Mouse (Mus musculus) forebrain, postnatal 0 days (tissue): ENCODE results near the gene Dtl. TPM values are rescaled to one million over a fixed set of nuclear protein-coding genes. Genes with fewer than 3 reads are reported as not detected.

Source experiments
- ATAC-seq: fragments of 200-750 bp; cut with Nextera tagmentation; 2 replicates; pipeline ENCODE4 v1.8.0; 2017; ENCODE audit warnings: mild to moderate bottlenecking, moderate library complexity
- DNase-seq: peaks from one replicate; pipeline ENCODE4 v3.0.0-alpha.2; 2015
- H3K27ac ChIP-seq: fragments of 300-500 bp; sonication (generic); 2 replicates; pipeline ENCODE4 v1.5.1; 2014; ENCODE audit warnings: low read depth, mild to moderate bottlenecking, antibody characterized with exemption, low read length, moderate library complexity, mixed read lengths
- H3K27me3 ChIP-seq: fragments of 300-500 bp; sonication (generic); 2 replicates; pipeline ENCODE4 v1.6.1; 2014; ENCODE audit warnings: mild to moderate bottlenecking, low read length, mixed read lengths; ENCODE audit not compliant: insufficient read depth
- H3K36me3 ChIP-seq: fragments of 300-500 bp; sonication (generic); 2 replicates; pipeline ENCODE4 v1.6.1; 2014; ENCODE audit warnings: mild to moderate bottlenecking, moderate library complexity; ENCODE audit not compliant: insufficient read depth
- H3K4me1 ChIP-seq: fragments of 300-500 bp; sonication (generic); 2 replicates; pipeline ENCODE4 v1.6.1; 2014; ENCODE audit warnings: antibody characterized with exemption; ENCODE audit not compliant: insufficient read depth
- H3K4me2 ChIP-seq: fragments of 300-500 bp; sonication (generic); 2 replicates; pipeline ENCODE4 v1.6.1; 2014; ENCODE audit warnings: low read depth, mild to moderate bottlenecking, moderate library complexity
- H3K4me3 ChIP-seq: fragments of 300-500 bp; sonication (generic); 2 replicates; pipeline ENCODE4 v1.5.1; 2014; ENCODE audit warnings: low read depth, low read length, mixed read lengths
- H3K9ac ChIP-seq: fragments of 300-500 bp; sonication (generic); 2 replicates; pipeline ENCODE4 v1.6.1; 2014; ENCODE audit warnings: mild to moderate bottlenecking
- H3K9me3 ChIP-seq: fragments of 300-500 bp; sonication (generic); 2 replicates; pipeline ENCODE4 v1.6.1; 2016; ENCODE audit warnings: low read length
- CTCF ChIP-seq: sonication (generic); IDR thresholded peaks from 2 replicates; pipeline ENCODE4 v1.5.1; 2016; ENCODE audit warnings: antibody characterized with exemption, control low read depth, low read depth
- WGBS: fragments of 180-500 bp; shearing (Covaris S2); extraction: QIAGEN DNeasy Blood & Tissue Kit; methylation state at CpG from one replicate; pipeline ENCODE4 v1.1.7; 2014; 5-methylcytosine and 5-hydroxymethylcytosine counted together
- polyA plus RNA-seq: library from polyadenylated mRNA; unstranded; fragments of >200 nt; fragmentation: Nextera tagmentation; extraction: Ambion mirVana; gene quantifications from 2 replicates; pipeline ENCODE4 v1.2.1, GENCODE M21; 2015
- total RNA-seq: library from RNA; depleted of rRNA; stranded (reverse); fragments of >200 nt; gene quantifications from 2 replicates; pipeline ENCODE4 v1.2.3, GENCODE M21; 2014; rRNA removed

Dtl gene
- total and polyA plus RNA-seq, 2 experiments from 2014 or later = 4.5 to 5.8 TPM

DNA sequence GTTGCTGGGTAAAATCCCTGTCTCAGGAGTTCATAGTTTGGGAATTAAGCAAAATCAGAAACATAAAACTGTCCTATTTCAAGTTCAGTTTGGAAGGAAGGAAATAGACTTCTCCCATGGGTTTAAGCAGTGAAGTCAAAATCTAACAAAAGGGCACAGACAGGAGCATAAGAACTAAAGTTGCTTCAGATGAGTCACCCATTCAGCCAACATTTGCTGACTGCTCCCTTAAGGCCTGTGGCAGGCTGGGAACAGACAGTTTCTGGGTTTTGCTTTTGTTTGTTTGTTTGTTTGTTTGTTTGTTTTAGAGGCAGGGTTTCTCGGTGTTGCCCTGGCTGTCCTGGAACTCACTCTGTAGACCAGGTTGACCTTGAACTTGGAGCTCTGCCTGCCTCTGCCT is 78.7 kb downstream of the Dtl start:
- no peaks in the 10 kb centered on the region for H3K9me3 ChIP-seq
- no peaks in the 10 kb centered on the region for H3K4me1 ChIP-seq
- H3K36me3 ChIP-seq = no peaks in the 10 kb centered on the region
- no peak overlapping the region for H3K27ac ChIP-seq
- H3K4me3 ChIP-seq = no peak overlapping the region
- no peaks in the 10 kb centered on the region for H3K27me3 ChIP-seq
- DNase-seq (no peak), ATAC-seq (no peak)
- H3K4me2 ChIP-seq = no peak overlapping the region
- no peak for TF ChIP-seq CTCF
- H3K9ac ChIP-seq = no peak overlapping the region
- 88% methylated on average over 1 of the region's 1 CpGs for WGBS

- Histone ChIP-seq H3K9ac (no peak overlapping the region), H3K4me2 (no peak overlapping the region), H3K27me3 (no peaks in the 10 kb centered on the region), H3K4me1 (no peaks in the 10 kb centered on the region), H3K27ac (no peak overlapping the region), H3K9me3 (no peaks in the 10 kb centered on the region), H3K36me3 (no peaks in the 10 kb centered on the region), H3K4me3 (no peak overlapping the region)
- no peak for ATAC-seq
- no peak for TF ChIP-seq CTCF
- 41% methylated on average over 10 of the region's 10 CpGs for WGBS
- no peak for DNase-seq
Measured at GRCm38 (mm10) chr1:191495051-191495467, 80.3 kb downstream of the Dtl start.

- H3K27ac ChIP-seq = no peak overlapping the region
- H3K27me3 ChIP-seq = no peaks in the 10 kb centered on the region
- no peak overlapping the region for H3K4me2 ChIP-seq
- no peak for DNase-seq
- no peak for TF ChIP-seq CTCF
- WGBS = 49% methylated on average over 2 of the region's 2 CpGs
- no peaks in the 10 kb centered on the region for H3K36me3 ChIP-seq
- H3K9ac ChIP-seq = no peak overlapping the region
- H3K4me1 ChIP-seq = no peaks in the 10 kb centered on the region
- no peak for ATAC-seq
- H3K4me3 ChIP-seq = no peak overlapping the region
- no peaks in the 10 kb centered on the region for H3K9me3 ChIP-seq
Measured at GRCm38 (mm10) chr1:191494303-191494655, 81.1 kb downstream of the Dtl start.

DNA sequence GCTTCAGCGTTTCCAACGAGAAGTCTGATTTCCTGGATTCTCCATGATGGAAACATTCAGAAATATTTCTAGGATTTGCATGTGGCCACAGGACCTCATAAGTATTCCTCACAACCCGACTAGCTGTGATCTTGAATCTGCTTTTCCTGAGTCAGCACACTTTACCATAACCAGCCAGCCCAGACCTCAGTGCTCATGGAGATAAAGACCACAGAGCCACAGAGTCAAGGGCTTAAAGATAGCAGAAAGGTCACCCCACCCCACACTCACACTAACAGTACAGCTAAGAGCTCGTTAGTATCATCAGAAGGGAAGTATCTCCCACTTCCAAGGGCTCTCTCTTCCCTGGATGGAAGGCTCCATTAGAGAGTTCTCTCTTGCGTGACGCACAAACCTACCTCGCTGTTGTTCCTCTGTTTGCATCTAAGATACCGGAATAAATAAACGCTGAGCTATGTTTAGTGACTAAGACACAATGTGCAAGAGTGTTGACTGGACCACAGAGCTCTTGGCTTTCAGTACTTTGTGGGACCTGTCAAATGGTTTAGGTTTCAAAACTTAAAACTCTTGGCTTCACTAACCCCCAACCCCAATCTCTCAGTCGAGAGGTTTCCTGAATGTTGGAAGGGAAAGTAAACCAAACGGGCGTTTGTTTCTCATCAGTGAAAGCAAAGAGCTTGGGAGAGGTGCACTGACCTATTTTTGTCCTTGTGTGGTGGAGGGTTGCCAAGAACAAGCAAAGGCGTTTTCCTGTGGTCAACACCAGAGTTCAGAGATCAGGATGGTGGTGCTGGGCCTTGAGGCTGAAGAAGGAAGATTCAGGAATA is 81.7 kb downstream of the Dtl start:
- WGBS = 73% methylated on average over 13 of the region's 13 CpGs
- Histone ChIP-seq H3K4me3 (no peak overlapping the region), H3K9ac (no peak overlapping the region), H3K4me2 (no peak overlapping the region), H3K27me3 (no peaks in the 10 kb centered on the region), H3K27ac (no peak overlapping the region), H3K36me3 (no peaks in the 10 kb centered on the region), H3K9me3 (no peaks in the 10 kb centered on the region), H3K4me1 (no peaks in the 10 kb centered on the region)
- ATAC-seq (no peak), DNase-seq (no peak)
- no peak for TF ChIP-seq CTCF

GRCm38 (mm10) chr1:191490446-191490845 is 84.9 kb downstream of the Dtl start:
- WGBS = 65% methylated on average over 7 of the region's 7 CpGs
- ATAC-seq (no peak), DNase-seq (no peak)
- H3K4me1 ChIP-seq = no peaks in the 10 kb centered on the region
- no peaks in the 10 kb centered on the region for H3K27me3 ChIP-seq
- H3K4me2 ChIP-seq = no peak overlapping the region
- no peak overlapping the region for H3K27ac ChIP-seq
- no peak overlapping the region for H3K9ac ChIP-seq
- no peaks in the 10 kb centered on the region for H3K9me3 ChIP-seq
- no peak overlapping the region for H3K4me3 ChIP-seq
- TF ChIP-seq CTCF = no peak
- no peaks in the 10 kb centered on the region for H3K36me3 ChIP-seq

Other genes with a start within 250 kb of the Dtl start
- 20.2 and 28.3 TPM in 2 replicates for gene Tmem206, start 249.6 kb downstream of the Dtl start, total RNA-seq
- 26.1 and 30.8 TPM in 2 replicates for gene Tmem206, start 249.6 kb downstream of the Dtl start, polyA plus RNA-seq
- 36.6 and 39.2 TPM in 2 replicates for gene Ppp2r5a, start 172.3 kb downstream of the Dtl start, total RNA-seq
- 10.1 and 11.5 TPM in 2 replicates for gene Ppp2r5a, start 172.3 kb downstream of the Dtl start, polyA plus RNA-seq
- gene Ints7, start 92 bp upstream of the Dtl start, total RNA-seq = 29.8 and 47.8 TPM in 2 replicates
- 21.6 and 27.9 TPM in 2 replicates for gene Ints7, start 92 bp upstream of the Dtl start, polyA plus RNA-seq
- gene Lpgat1, start 142.3 kb upstream of the Dtl start, total RNA-seq = 55.8 and 73.8 TPM in 2 replicates
- 30.1 and 46.6 TPM in 2 replicates for gene Lpgat1, start 142.3 kb upstream of the Dtl start, polyA plus RNA-seq
- gene Nek2, start 245.9 kb upstream of the Dtl start, total RNA-seq = 3.6 and 5.1 TPM in 2 replicates
- gene Nek2, start 245.9 kb upstream of the Dtl start, polyA plus RNA-seq = 5.0 and 6.2 TPM in 2 replicates